18 mouse cellular contexts compared by ENCODE assay signal in genomic region chr8:47891641-47892040, GRCm38 (mm10).
"Had no signal": no experiment of that assay in that cellular context is flagged by ENCODE, and none has a peak within 500 bp of the region (broad histone marks: within the 10 kb centered on the region; RNA-seq: fewer than 3 reads in every experiment).

No protein-coding gene starts in this region.

- H3K9me3 ChIP-seq: midbrain, embryonic 10.5 days; neural tube, embryonic 13.5 days; neural tube, embryonic 15.5 days had no signal

- H3K4me2 ChIP-seq: lung, embryonic 14.5 days; neural tube, embryonic 13.5 days; neural tube, embryonic 15.5 days had no signal

- H3K27ac ChIP-seq: liver, embryonic 14.5 days; midbrain, embryonic 10.5 days; neural tube, embryonic 13.5 days; neural tube, embryonic 15.5 days had no signal

- H3K9ac ChIP-seq: liver, embryonic 14.5 days; lung, embryonic 14.5 days; neural tube, embryonic 13.5 days; neural tube, embryonic 15.5 days had no signal

- DNase-seq: lung, adult 18-20 months; lung, embryonic 14.5 days; lung, postnatal 10 days; lung, postnatal 4 days; midbrain, embryonic 14.5 days; retina, postnatal 1 day; right cerebral cortex, adult 18-20 months; right cerebral cortex, postnatal 25 days; right cerebral cortex, postnatal 4 days; spleen, adult 18-20 months; thymus, adult 18-20 months; thymus, postnatal 14 days; thymus, postnatal 36 days had no signal

- H3K27me3 ChIP-seq: neural tube, embryonic 13.5 days; neural tube, embryonic 15.5 days had no signal

- H3K4me3 ChIP-seq: midbrain, embryonic 10.5 days; myocyte; neural tube, embryonic 13.5 days; neural tube, embryonic 15.5 days had no signal

- H3K36me3 ChIP-seq: neural tube, embryonic 13.5 days; neural tube, embryonic 15.5 days had no signal
